Mouse (Mus musculus) cerebellum, adult 2 months (tissue): ENCODE data around the gene Crtac1.

Experiments
- CTCF ChIP-seq: fragments of 200-500 bp; IDR thresholded peaks from 2 replicates; pipeline ENCODE4 v1.5.1; 2011; ENCODE audit warnings: low read depth, mild to moderate bottlenecking, control low read depth, low read length, moderate library complexity, borderline replicate concordance; ENCODE audit not compliant: insufficient read depth
- POLR2A ChIP-seq: fragments of 200-500 bp; IDR thresholded peaks from 2 replicates; pipeline ENCODE4 v1.6.1; 2011; ENCODE audit warnings: low read length, control low read depth, borderline replicate concordance; ENCODE audit not compliant: insufficient read depth

GRCm38 (mm10) chr19:42284178-42284577 lies 147.4 kb downstream of the Crtac1 start:
- TF ChIP-seq CTCF (no peak), POLR2A (no peak)
